Mouse (Mus musculus) liver, adult 2 months (tissue): Measurements from ENCODE around the gene Aldh1a1.
"Not testable (repeated sequence)": the region's sequence is repeated elsewhere in the genome, so short reads cannot be mapped to it uniquely, and the experiment has no call there.

Experiments
- CTCF ChIP-seq: fragments of 200-500 bp; IDR thresholded peaks from 2 replicates; pipeline ENCODE4 v1.5.1; 2011; ENCODE audit warnings: low read depth, low read length, control low read depth
- POLR2A ChIP-seq: fragments of 200-500 bp; IDR thresholded peaks from 2 replicates; pipeline ENCODE4 v1.6.1; 2011; ENCODE audit warnings: low read length, control low read depth; ENCODE audit not compliant: insufficient read depth; ENCODE audit errors: extremely low read depth

DNA sequence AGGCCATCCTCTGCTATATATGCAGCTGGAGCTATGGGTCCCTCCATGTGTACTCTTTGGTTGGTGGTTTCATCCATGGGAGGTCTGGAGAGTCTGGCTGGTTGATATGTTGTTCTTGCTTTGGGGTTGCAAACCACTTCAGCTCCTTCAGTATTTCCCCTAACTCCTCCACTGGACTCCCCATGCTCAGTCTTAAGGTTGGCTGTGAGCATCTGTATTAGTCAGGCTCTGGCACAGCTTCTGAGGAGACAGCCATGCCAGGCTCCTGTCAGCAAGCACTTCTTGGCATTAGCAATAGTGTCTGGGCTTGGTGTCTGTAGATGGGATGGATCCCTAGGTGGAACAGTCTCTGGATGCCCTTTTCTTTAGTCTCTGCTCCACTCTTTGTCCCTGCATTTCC lies 155.0 kb downstream of the Aldh1a1 start:
- TF ChIP-seq CTCF, POLR2A: not testable (repeated sequence)
